Mouse (Mus musculus): ENCODE measurements at regions not wholly inside any gene's neighbourhood (a gene's known extent, or its start where the extent isn't known, plus 50 kb on each side); places are given as distances from the start of the nearest gene placed in this dataset.

DNA sequence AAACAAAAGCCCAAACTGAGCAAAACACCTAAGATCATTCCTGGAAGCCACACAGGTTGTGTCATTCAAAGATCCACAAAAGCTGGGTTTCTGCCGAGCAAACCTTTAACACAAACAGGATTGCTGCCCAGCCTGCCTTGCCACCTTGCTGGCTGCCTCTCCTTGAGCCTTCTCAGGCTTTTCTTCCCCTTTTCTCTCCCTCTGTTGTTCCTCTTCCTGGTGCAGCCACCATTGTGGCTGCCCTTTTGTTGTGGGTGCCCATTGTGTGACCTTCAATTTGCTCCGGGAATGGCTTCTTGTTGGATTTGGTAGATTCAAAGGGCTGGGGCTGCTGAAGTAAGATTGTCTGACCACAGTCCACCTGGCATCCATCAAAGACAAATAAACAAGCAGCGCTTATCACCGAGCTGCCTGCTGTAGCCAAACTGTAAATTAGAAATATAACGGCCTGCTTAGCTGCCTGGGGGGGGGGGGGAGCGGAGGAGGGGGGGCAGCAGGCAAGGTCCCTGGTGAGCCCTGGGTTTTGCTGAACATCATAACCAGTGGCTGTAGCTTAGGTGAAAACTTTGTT lies 169.8 kb downstream of the Kit start:
- dilution Hi-C loops (cut with MboI; ENCODE audit: extremely low pct_ligation_motif_present, extremely low pct_unique_long_range_greater_than_20kb, low sequenced_read_pairs), result no loop called here
- DNase-seq (ENCODE audit: extremely low read depth), result no peak
- H3K27ac ChIP-seq (ENCODE audit: insufficient read depth, low read depth), result no peak overlapping the region
- H3K9ac ChIP-seq (ENCODE audit: insufficient read depth, low read depth), result no peak overlapping the region
- H3K27me3 ChIP-seq (replicated peaks), result no peaks in the 10 kb centered on the region
- no peaks in the 10 kb centered on the region for H3K9me3 ChIP-seq (replicated peaks; ENCODE audit: low read length)
- no peaks in the 10 kb centered on the region for H3K36me3 ChIP-seq (replicated peaks in 1 of 2; ENCODE audit: control insufficient read depth in 1 of 2, insufficient read depth in 1 of 2, low read length in 1 of 2)
- H3K4me3 ChIP-seq (replicated peaks in 1 of 3; ENCODE audit: low read depth in 2 of 3, low read length in 2 of 3, poor library complexity in 1 of 3), result no peak overlapping the region
- in situ Hi-C loops (cut with MboI; ENCODE audit: low pct_ligation_motif_present, low pct_unique_long_range_greater_than_20kb, low sequenced_read_pairs), result no loop called here
- H3K4me2 ChIP-seq (ENCODE audit: insufficient read depth, low read depth, poor library complexity, severe bottlenecking), result no peak overlapping the region
- no peak for TF ChIP-seq ZMIZ1 (IDR thresholded peaks at IDR 0.05; ENCODE audit: low read depth, low read length)
- TF ChIP-seq MXI1 (IDR thresholded peaks at IDR 0.05; ENCODE audit: low read depth, low read length), result no peak
- TF ChIP-seq MYC (IDR thresholded peaks at IDR 0.05; ENCODE audit: low read depth, low read length), result no peak
- no peak for TF ChIP-seq MAZ (IDR thresholded peaks at IDR 0.05; ENCODE audit: low read depth, low read length)
- no peak for TF ChIP-seq PAX5 (IDR thresholded peaks at IDR 0.05; ENCODE audit: low read length)
- TF ChIP-seq HCFC1 (IDR thresholded peaks at IDR 0.05; ENCODE audit: low read depth, low read length), result no peak
- no peak for TF ChIP-seq ZKSCAN1 (IDR thresholded peaks at IDR 0.05; ENCODE audit: borderline replicate concordance, low read depth, low read length)
- no peak for TF ChIP-seq CHD1 (IDR thresholded peaks at IDR 0.05; ENCODE audit: low read depth, low read length)
- no peak for TF ChIP-seq NELFE (IDR thresholded peaks at IDR 0.05; ENCODE audit: low read depth, low read length)
- TF ChIP-seq JUN (IDR thresholded peaks at IDR 0.05; ENCODE audit: insufficient read depth, low read depth, low read length), result no peak
- H3K4me1 ChIP-seq (ENCODE audit: control insufficient read depth in 1 of 2, insufficient read depth in 2 of 2), result no peaks in the 10 kb centered on the region
- H3K79me2 ChIP-seq (replicated peaks; ENCODE audit: control insufficient read depth, extremely low read depth, insufficient read depth, poor library complexity, severe bottlenecking), result no peaks in the 10 kb centered on the region

GRCm38 (mm10) chr5:75739336-75739735 lies 164.6 kb downstream of the Kit start:
- Histone ChIP-seq H3K4me1 (ENCODE audit: control insufficient read depth in 1 of 2, insufficient read depth in 2 of 2) (no peaks in the 10 kb centered on the region), H3K36me3 (replicated peaks in 1 of 2; ENCODE audit: control insufficient read depth in 1 of 2, insufficient read depth in 1 of 2, low read length in 1 of 2) (no peaks in the 10 kb centered on the region), H3K27ac (ENCODE audit: insufficient read depth, low read depth) (no peak overlapping the region), H3K9ac (ENCODE audit: insufficient read depth, low read depth) (no peak overlapping the region), H3K9me3 (replicated peaks; ENCODE audit: low read length) (peaks cover 16% of the 10 kb centered on the region), H3K27me3 (replicated peaks) (no peaks in the 10 kb centered on the region), H3K4me2 (ENCODE audit: insufficient read depth, low read depth, poor library complexity, severe bottlenecking) (no peak overlapping the region), H3K4me3 (replicated peaks in 1 of 3; ENCODE audit: low read depth in 2 of 3, low read length in 2 of 3, poor library complexity in 1 of 3) (no peak overlapping the region), H3K79me2 (replicated peaks; ENCODE audit: control insufficient read depth, extremely low read depth, insufficient read depth, poor library complexity, severe bottlenecking) (no peaks in the 10 kb centered on the region)
- dilution Hi-C loops (cut with MboI; ENCODE audit: extremely low pct_ligation_motif_present, extremely low pct_unique_long_range_greater_than_20kb, low sequenced_read_pairs) (no loop called here), in situ Hi-C loops (cut with MboI; ENCODE audit: low pct_ligation_motif_present, low pct_unique_long_range_greater_than_20kb, low sequenced_read_pairs) (no loop called here)
- no peak for DNase-seq (ENCODE audit: extremely low read depth)
- TF ChIP-seq POLR2AphosphoS2 (IDR thresholded peaks at IDR 0.05; ENCODE audit: low read depth, low read length) (no peak), ZNF384 (IDR thresholded peaks at IDR 0.05; ENCODE audit: low read depth, low read length) (no peak), RAD21 (IDR thresholded peaks at IDR 0.05; ENCODE audit: low read depth, low read length) (no peak), CHD1 (IDR thresholded peaks at IDR 0.05; ENCODE audit: low read depth, low read length) (no peak), GABPA (IDR thresholded peaks at IDR 0.05; ENCODE audit: insufficient replicate concordance, low read depth, low read length) (no peak), NRF1 (IDR thresholded peaks at IDR 0.05; ENCODE audit: low read depth, low read length) (no peak), PAX5 (IDR thresholded peaks at IDR 0.05; ENCODE audit: low read length) (no peak), JUND (conservative IDR thresholded peaks at IDR 0.05; ENCODE audit: low read depth, low read length) (no peak), E2F4 (IDR thresholded peaks at IDR 0.05; ENCODE audit: insufficient replicate concordance, low read depth, low read length) (no peak), SMC3 (IDR thresholded peaks at IDR 0.05; ENCODE audit: low read depth, low read length) (no peak), ETS1 (conservative IDR thresholded peaks at IDR 0.05; ENCODE audit: low read depth, low read length) (no peak), RCOR1 (conservative IDR thresholded peaks at IDR 0.05; ENCODE audit: low read depth, low read length) (no peak), TBP (conservative IDR thresholded peaks at IDR 0.05; ENCODE audit: low read depth, low read length) (no peak), JUN (IDR thresholded peaks at IDR 0.05; ENCODE audit: insufficient read depth, low read depth, low read length) (no peak), ZC3H11A (IDR thresholded peaks at IDR 0.05; ENCODE audit: low read depth, low read length) (no peak)

All from CH12.LX (cell line).